Mouse (Mus musculus) testis, adult 2 months (tissue): ENCODE results near the gene Ninj2.
"Not testable (repeated sequence)": the region's sequence is repeated elsewhere in the genome, so short reads cannot be mapped to it uniquely, and the experiment has no call there.

Experiments used
- CTCF ChIP-seq: fragments of 200-500 bp; IDR thresholded peaks from 2 replicates; pipeline ENCODE4 v1.5.1; 2012; ENCODE audit warnings: low read depth, mild to moderate bottlenecking, inconsistent platforms, low read length, moderate library complexity; ENCODE audit not compliant: control insufficient read depth, insufficient read depth, insufficient replicate concordance
- POLR2A ChIP-seq: fragments of 200-500 bp; IDR thresholded peaks from 2 replicates; pipeline ENCODE4 v1.6.1; 2012; ENCODE audit warnings: low read depth, mild to moderate bottlenecking, inconsistent platforms, low read length, moderate library complexity; ENCODE audit not compliant: control insufficient read depth

GRCm38 (mm10) chr6:120087041-120087440 lies 6.1 kb upstream of the Ninj2 start:
- TF ChIP-seq POLR2A, CTCF: not testable (repeated sequence)
